Mouse (Mus musculus) heart, adult 2 months (tissue): ENCODE measurements at regions not wholly inside any gene's neighbourhood (a gene's known extent, or its start where the extent isn't known, plus 50 kb on each side); places are given as distances from the start of the nearest gene placed in this dataset.

Source experiments
- CTCF ChIP-seq: fragments of 200-600 bp; IDR thresholded peaks from 2 replicates; pipeline ENCODE4 v1.8.1; 2022; ENCODE audit warnings: antibody characterized with exemption, mild to moderate bottlenecking, moderate library complexity
- EP300 ChIP-seq: fragments of 200-500 bp; IDR thresholded peaks from 2 replicates; pipeline ENCODE4 v1.6.1; 2011; ENCODE audit warnings: low read depth, low read length, control low read depth; ENCODE audit not compliant: insufficient read depth
- POLR2A ChIP-seq: fragments of 200-500 bp; IDR thresholded peaks from 2 replicates; pipeline ENCODE4 v1.6.1; 2011; ENCODE audit warnings: mild to moderate bottlenecking, low read depth, low read length, control low read depth; ENCODE audit not compliant: insufficient read depth

DNA sequence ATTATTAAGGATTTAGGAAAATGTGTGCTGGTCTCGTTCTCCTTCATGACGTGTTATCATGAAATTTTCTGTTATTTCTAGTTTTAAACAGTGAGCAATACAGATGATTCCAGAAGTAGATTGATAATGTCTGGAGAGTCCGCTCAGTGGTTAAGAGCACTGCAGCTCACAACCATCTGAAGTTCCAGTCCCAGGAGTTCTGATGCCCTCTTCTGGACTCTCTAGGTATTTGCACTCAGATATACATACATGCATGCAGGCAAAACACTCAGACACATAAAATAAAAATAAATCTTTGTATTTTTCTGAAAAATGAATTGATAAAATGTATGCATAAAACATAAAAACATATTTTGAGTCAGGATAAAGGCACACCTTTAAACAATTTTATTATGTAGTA is 570.1 kb upstream of the Chrm3 start:
- no peak for TF ChIP-seq POLR2A
- peak; percentile 37; the same call in 1 of the 2 replicates for TF ChIP-seq CTCF
- TF ChIP-seq EP300, result no peak
